Comparison of ENCODE assay signal across 1 mouse cellular context in the genomic region with DNA sequence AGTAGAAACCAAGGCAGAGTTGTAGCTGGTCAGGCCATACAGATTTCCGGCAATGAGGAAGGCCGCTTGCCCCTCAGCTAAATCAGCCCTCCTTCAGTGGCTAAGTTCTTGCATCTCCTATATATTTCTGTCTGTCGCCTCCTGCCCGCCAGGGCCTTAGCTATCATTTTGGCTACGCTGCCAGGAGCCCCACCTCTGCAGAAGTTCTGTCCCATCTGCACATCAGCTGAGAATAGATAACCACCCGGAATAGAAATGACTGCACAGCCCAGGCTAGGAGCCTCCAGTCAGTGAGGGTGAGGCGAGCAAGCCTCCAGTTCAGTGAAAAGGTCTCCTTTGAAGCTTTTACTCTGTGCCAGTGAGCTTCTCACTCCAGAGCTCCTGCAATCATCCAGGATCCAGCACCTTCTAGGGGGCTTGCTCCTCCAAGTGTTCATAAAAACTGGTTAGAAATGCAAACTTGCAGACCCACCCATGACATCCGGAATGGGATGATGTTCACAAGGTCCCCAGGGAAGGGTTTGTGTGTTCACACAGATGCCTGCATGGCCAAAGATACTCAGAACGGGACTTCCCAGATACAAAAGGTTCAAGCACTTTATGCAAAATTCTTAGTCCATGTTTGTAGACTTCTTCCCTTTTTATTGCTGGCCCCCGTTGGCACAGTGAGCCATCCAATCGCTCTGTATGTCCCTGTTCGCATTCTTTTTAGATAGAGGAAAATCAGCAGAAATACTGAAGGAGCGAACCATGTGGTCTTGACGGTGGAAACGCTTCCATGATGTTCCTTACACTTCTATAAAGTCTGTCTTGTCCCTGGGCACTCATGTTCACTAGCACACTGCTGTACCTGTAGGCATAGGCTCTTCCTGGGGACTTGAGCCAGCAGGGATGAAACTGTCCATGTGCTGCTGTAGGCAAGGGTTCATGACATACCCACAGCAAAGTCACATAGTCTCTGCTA.
A peak's percentile ranks its signal among the peaks of the same experiment; 100 is the strongest.
TF ChIP-seq lines count a peak whose summit lies in the region.

No protein-coding gene starts in this region.

TF ChIP-seq in CH12.LX, 34 proteins besides CTCF, POLR2A, EP300 and RAD21 (continued from another document):
- TF ChIP-seq ZKSCAN1 (IDR thresholded peaks at IDR 0.05; ENCODE audit: borderline replicate concordance, low read depth, low read length) (no peak), SMC3 (IDR thresholded peaks at IDR 0.05; ENCODE audit: low read depth, low read length) (no peak), NRF1 (IDR thresholded peaks at IDR 0.05; ENCODE audit: low read depth, low read length) (no peak), MAFK (IDR thresholded peaks at IDR 0.05; ENCODE audit: insufficient replicate concordance, low read length) (peak; percentile 53; the same call in 1 of the 2 replicates), USF2 (conservative IDR thresholded peaks at IDR 0.05; ENCODE audit: low read depth, low read length) (no peak), JUN (IDR thresholded peaks at IDR 0.05; ENCODE audit: insufficient read depth, low read depth, low read length) (no peak; the same call in 1 of the 2 replicates), BHLHE40 (IDR thresholded peaks at IDR 0.05; ENCODE audit: low read depth, low read length) (peak; percentile 73)
